Mouse (Mus musculus) mature B cell (primary cell): ENCODE measurements around the gene Mapk10.

ENCODE experiments used
- in situ Hi-C: fragments of 300-500 bp; cut with MboI; formaldehyde crosslinking; loops from 2 replicates; pipeline ENCODE4 v1.14.3; 2019

Gene Mapk10

DNA sequence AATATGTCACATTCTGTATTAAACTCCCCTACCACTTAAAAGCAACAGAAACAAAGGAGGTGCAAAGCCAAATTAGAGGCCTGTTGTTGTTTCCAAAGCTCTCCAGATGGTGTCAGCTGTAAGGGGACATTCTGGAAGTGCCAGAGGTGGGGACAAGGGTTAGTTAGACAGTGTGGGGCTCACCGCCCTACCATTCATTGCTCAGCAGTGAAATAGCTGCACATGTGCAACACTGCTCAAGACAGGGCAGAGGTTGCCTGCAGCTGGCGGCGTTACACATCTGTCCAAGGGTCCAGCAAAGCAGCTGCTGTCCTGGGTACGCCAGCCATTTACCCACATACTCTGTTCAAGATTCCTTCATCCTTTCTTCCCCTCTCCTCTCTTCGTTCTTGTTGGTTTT, 342.9 kb downstream of the Mapk10 start:
- in situ Hi-C loops, result no loop called here

DNA sequence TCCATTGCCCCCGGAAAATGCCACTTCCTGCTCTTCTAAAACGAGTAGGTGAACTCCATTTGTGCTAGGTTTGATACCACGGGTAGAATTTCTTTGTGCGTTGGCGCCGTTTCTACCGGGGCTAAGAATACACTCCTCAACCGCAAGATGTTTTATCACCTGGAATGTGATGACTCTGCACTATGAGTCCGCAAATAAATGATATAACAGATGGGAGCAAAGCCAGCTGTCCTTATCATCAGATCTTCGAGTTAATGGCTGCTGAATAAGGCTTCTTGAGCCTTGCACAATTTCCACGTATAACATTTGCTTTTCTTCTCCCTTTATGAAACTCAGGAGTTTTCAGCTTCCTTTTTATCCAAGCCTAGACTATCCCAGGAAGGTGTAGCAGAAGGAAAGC, 351.4 kb downstream of the Mapk10 start:
- in situ Hi-C loops, result no loop called here

- in situ Hi-C loops, result no loop called here
These were observed 353.1 kb downstream of the Mapk10 start for GRCm38 (mm10) chr5:102858047-102858446.
